Mouse (Mus musculus) embryonic facial prominence, embryonic 10.5 days (tissue): ENCODE measurements around the gene Bag6. TPM values are rescaled to one million over a fixed set of nuclear protein-coding genes. Genes with fewer than 3 reads are reported as not detected.
A peak's percentile ranks its signal among the peaks of the same experiment; 100 is the strongest.

ENCODE experiments used
- DNase-seq: peaks from one replicate; pipeline ENCODE4 v3.0.0-alpha.2; 2017; ENCODE audit warnings: low spot score
- H3K27ac ChIP-seq: fragments of 300-500 bp; sonication (generic); replicated peaks from 2 replicates; pipeline ENCODE4 v1.5.1; 2016; ENCODE audit warnings: mild to moderate bottlenecking
- H3K27me3 ChIP-seq: fragments of 300-500 bp; sonication (generic); replicated peaks from 2 replicates; pipeline ENCODE4 v1.6.1; 2016; ENCODE audit warnings: low read depth, mild to moderate bottlenecking; ENCODE audit not compliant: poor library complexity, severe bottlenecking
- H3K36me3 ChIP-seq: fragments of 300-500 bp; sonication (generic); replicated peaks from 2 replicates; pipeline ENCODE4 v1.6.1; 2016; ENCODE audit warnings: mild to moderate bottlenecking, moderate library complexity
- H3K4me1 ChIP-seq: fragments of 300-500 bp; sonication (generic); 2 replicates; pipeline ENCODE4 v1.6.1; 2016
- H3K4me3 ChIP-seq: fragments of 300-500 bp; sonication (generic); 2 replicates; pipeline ENCODE4 v1.5.1; 2016; ENCODE audit warnings: mild to moderate bottlenecking, moderate library complexity
- H3K9me3 ChIP-seq: fragments of 300-500 bp; sonication (generic); 2 replicates; pipeline ENCODE4 v1.6.1; 2016; ENCODE audit warnings: mild to moderate bottlenecking
- WGBS: fragments of 180-500 bp; shearing (Covaris S2); methylation state at CpG from one replicate; pipeline ENCODE4 v1.1.7; 2016; 5-methylcytosine and 5-hydroxymethylcytosine counted together
- polyA plus RNA-seq: library from polyadenylated mRNA; unstranded; fragments of >200 nt; fragmentation: Nextera tagmentation; extraction: Ambion mirVana; gene quantifications from 2 replicates; pipeline ENCODE4 v1.2.1, GENCODE M21; 2016

Gene Bag6
- polyA plus RNA-seq = 73.8 and 77.8 TPM in 2 replicates

DNA sequence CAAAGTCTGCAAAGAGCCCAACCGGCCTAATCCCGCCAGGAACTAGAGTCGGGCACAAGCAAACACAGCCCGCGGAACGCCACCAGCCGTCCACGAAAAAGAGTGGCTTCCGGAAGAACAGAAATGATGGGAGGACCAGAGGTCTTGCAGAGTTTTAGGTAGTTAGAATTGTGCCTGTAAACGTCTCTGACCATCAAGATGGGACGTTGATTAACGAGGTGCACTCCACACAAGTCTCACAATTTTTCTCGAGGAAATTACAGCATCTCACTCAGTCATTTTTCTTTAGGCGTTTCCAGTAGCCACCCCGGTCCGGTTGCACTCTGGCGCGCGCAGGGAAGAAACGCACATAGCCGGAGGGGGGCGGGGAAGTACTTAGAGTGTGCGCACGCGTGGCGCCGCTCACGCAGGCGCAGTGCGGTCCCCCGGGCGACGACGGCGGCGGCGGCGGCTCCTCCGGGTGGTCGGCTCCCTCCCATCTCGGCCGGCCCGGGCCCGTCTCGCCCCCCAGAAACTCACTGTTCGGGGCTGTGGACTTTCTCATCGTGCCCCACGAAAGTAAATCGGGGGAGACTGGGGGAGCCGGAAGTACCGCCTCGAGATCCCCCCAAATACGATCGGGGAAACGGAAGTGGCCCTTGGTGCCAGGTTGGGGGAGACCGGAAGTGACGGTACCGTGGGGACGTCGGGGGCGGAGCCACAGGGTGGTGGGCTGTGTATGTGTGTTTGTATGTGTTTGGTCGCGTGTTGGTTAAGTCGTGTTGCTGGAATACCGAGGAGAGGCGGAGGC lies at the start of gene Bag6:
Gene Bag6 (plus strand): TSS at position 378 of the 790 bp plus-strand sequence.
- H3K36me3 ChIP-seq = peaks cover 39% of the 10 kb centered on the region
- peak within 1 kb of the TSS; percentile 89 for H3K4me3 ChIP-seq
- under 1% methylated on average over 66 of the region's 66 CpGs for WGBS
- peak within 1 kb of the TSS; percentile 99 for H3K27ac ChIP-seq
- peaks cover 16% of the 10 kb centered on the region for H3K4me1 ChIP-seq
- H3K27me3 ChIP-seq = no peaks in the 10 kb centered on the region
- peak; percentile 94 for DNase-seq
- H3K9me3 ChIP-seq = no peaks in the 10 kb centered on the region

DNA sequence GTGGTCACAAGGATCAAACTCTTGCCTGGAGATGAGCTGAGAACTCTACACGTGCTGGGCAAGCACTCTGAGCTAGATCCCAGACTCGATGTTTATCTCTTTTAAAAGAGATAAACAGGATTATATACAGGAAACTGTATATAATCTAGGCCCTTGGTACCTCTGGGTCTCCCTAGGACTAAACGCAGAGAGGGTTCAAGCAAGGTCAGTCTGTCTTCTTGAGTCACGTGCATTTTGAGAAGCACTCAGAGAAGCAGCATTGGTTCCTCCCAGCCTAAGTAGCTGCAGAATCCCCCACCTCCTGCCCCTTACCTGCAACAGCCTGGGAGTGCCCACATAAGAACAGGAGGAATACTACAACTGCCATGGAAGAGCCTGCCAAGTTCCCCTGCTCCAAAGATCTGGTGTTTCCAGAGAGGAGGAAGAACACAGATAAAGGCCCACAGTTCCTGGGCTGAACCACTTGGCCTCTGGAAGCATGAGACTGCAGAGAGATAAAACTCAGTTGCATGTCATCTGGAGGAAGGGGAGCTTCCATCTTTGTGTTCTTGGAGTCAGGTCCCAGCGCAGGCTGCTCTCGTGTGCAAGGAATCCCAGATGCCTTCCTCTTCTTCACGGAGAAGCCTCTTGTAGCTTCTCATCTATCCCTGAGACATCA lies 49.6 kb upstream of the Bag6 start, which contains the start of gene Ly6g6f:
Gene Ly6g6f (minus strand): TSS at position 403 of the 658 bp plus-strand sequence.
- DNase-seq = no peak
- no peaks in the 10 kb centered on the region for H3K9me3 ChIP-seq
- H3K4me3 ChIP-seq = no peak within 1 kb of the TSS
- peaks cover 4% of the 10 kb centered on the region; the same call in 1 of the 2 replicates for H3K27me3 ChIP-seq
- H3K4me1 ChIP-seq = peaks cover 11% of the 10 kb centered on the region
- no peaks in the 10 kb centered on the region for H3K36me3 ChIP-seq
- WGBS = 80% methylated on average over 7 of the region's 7 CpGs
- no peak within 1 kb of the TSS for H3K27ac ChIP-seq

DNA sequence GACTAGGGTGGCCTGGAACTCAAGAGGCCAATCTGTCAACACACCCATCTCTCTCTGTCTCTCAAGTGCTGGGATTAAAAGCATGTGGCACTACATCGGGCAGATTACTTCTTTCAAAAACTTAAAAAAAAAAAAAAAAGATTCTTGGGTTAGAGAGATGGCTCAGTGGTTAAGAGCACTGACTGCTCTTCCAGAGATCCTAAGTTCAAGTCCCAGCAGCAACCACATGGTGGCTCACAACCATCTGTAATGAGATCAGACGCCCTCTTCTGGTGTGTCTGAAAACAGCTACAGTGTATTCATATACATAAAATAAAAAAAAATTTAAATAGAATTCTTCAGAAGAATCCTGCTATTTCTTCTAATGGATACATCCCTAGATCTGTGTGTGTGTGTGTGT lies 46.8 kb upstream of the Bag6 start:
- DNase-seq = no peak
- Histone ChIP-seq H3K4me1 (peaks cover 17% of the 10 kb centered on the region), H3K4me3 (no peak overlapping the region), H3K27ac (no peak overlapping the region), H3K27me3 (no peaks in the 10 kb centered on the region), H3K9me3 (no peaks in the 10 kb centered on the region), H3K36me3 (peaks cover 20% of the 10 kb centered on the region)
- WGBS = 53% methylated on average over 2 of the region's 2 CpGs

DNA sequence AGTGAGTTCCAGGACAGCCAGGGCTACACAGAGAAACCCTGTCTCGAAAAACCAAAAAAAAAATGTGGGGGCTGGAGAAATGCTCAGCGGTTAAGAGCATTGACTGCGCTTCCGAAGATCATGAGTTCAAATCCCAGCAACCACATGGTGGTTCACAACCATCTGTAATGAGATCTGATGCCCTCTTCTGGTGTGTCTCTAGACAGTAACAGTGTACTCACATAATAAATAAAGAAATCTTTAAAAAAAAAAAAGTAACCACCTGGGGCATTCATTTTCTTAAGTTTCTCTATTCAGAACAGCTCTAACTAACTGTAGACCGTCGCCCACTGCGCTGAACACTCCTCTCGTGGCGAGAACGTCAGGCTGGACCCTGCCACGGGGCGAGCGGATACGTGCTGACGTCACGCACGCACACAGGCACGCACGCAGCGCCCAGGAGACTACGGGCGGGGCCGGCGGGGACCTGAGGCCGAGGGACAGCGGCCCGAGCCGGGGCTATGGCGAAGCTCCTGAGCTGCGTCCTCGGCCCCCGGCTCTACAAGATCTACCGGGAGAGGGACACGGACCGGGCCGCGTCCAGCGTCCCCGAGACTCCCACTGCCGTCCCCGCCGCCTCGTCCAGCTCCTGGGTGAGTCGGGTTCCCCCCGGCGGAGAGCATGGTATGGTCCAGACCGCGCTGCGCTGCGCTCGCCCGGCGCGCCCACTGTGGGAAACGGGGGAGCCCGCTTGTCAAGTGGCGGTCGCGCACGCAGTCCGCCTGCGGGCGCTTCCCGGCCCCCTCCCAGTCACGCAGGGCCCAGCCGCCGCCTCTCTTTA lies 45.9 kb upstream of the Bag6 start, which contains the start of gene Abhd16a:
Gene Abhd16a (plus strand): TSS at position 439 of the 820 bp plus-strand sequence.
- Histone ChIP-seq H3K27me3 (no peaks in the 10 kb centered on the region), H3K27ac (peak within 1 kb of the TSS; percentile 99), H3K4me3 (peak within 1 kb of the TSS; percentile 83), H3K36me3 (peaks cover 28% of the 10 kb centered on the region), H3K4me1 (peaks cover 17% of the 10 kb centered on the region), H3K9me3 (no peaks in the 10 kb centered on the region)
- 3% methylated on average over 67 of the region's 67 CpGs for WGBS
- DNase-seq = peak; percentile 95

DNA sequence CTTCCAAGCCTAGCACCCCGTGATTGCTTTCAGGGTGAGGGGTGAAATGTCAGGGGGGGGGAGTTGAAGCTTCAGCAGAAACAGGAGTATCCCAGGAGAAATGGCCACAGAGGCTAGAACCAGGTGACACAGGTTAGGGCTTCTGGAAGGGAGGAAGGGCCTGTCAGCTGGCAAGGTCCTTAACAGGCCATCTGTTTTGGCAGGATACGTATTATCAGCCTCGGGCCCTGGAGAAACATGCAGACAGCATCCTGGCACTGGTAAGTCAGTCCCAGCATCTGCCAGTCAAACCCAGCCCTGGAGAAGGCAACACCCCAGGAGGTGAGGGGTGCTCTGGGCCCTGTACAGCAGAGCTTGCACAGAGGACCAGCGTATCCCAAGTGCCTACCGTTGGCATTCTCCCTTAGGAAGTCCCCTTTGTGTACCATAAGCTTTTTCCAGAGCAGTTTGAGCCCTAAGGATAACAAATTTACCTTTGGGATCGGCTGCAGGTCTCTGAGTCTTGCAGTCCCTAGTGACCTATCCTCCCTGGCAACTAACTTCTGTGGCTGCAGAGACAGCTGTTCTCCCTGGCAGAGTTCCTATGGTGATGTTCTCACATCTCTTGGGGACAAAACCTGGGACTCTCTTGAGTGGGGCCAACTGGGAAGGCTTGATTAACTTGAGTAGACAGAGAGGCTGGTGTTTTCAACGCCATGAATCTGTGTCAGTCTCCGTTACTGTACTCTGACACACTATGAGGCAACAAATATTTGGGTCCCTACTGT lies 44.6 kb upstream of the Bag6 start:
- no peak for DNase-seq
- Histone ChIP-seq H3K27ac (0 out of 2 replicates have a peak overlapping the region, but pooled peaks have one; percentile 24), H3K9me3 (no peaks in the 10 kb centered on the region), H3K36me3 (peaks cover 41% of the 10 kb centered on the region), H3K4me1 (peaks cover 17% of the 10 kb centered on the region), H3K27me3 (no peaks in the 10 kb centered on the region), H3K4me3 (peak overlapping the region; percentile 83)
- 76% methylated on average over 8 of the region's 8 CpGs for WGBS

DNA sequence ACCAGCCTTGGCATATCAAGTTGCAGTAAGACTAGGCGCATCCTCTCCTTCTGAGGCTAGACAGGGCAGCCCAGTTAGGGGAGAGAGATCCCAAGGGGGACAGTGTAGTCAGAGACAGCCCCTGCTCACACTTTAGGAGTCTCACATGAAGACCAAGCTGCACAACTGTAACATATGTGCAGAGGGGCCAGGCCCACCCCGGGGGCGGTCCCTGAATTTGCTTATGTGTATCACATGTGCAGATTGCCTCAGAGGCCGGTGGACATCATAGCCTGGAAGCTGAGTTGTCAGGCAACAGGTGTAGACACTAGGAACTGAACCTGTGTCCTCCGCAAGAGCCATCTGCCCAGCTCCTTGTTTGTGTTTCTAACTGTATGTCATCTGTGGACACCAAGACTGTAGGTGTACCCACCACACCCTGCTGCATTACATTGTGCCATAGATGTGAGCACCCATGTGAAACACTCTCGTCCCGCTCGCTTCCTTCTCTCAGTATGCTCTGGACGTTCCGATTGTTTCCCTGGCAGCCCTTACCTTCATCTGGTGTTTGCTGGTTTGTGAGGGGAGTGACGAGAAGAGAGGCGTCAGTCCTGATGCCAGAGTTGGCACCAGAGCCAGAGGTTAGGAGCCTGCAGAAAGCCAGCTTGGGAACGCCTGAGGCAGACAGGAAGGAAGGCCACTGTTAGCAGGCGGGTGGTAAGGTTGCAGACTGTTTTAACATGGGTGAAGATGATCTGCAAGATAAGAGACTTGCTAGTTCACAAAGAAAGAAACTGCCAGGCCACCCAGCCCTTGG lies 42.4 kb upstream of the Bag6 start:
- Histone ChIP-seq H3K27me3 (no peaks in the 10 kb centered on the region), H3K9me3 (no peaks in the 10 kb centered on the region), H3K4me3 (no peak overlapping the region; the same call in 1 of the 2 replicates), H3K27ac (no peak overlapping the region), H3K4me1 (peaks cover 17% of the 10 kb centered on the region), H3K36me3 (peaks cover 63% of the 10 kb centered on the region)
- DNase-seq = no peak
- WGBS = 86% methylated on average over 14 of the region's 14 CpGs

DNA sequence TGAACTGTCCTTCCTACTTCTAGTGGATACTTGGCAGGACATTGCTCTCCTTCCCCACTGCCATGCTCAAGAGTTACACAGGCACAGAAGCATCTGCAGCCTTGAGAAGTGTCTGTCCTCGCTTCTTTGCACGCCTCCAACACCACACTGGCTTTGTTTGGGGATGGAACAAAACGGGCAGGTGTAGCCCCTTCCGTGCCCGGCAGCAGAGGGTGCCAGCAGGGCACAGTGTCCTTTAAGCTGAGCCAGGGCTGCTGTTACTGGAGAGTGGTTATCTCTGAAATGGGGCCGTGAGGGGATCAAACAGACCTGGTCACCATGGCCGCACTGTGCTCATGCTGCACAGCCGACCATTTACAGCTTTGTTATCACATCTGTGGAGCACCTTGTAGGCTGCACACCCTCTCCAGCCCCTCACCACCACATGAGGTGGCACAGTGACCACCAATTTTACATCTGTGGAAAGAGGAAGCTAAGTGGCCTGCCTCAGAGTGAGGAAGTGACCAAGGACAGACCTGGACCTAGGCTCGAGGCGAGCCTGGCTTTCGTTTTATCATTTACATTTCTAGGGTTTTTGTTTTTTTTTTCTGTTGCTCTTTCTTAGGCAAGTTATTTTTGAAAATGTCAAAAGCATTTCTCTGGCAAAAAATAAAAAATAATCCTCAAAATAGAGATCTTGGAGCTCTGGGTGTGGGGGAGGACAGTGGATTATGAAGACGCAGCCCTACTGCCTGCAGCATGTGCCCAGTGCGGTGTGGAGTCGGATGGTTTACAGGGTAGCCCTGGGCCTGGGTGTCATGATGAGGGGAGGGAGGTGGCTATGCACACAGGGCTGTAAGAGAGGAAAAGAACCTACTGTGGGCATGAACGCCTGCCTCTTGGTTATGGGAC lies 40.3 kb upstream of the Bag6 start:
- WGBS = 92% methylated on average over 15 of the region's 15 CpGs
- DNase-seq = no peak
- peak overlapping the region; percentile 16; the same call in 1 of the 2 replicates for H3K4me3 ChIP-seq
- peaks cover 83% of the 10 kb centered on the region for H3K36me3 ChIP-seq
- no peaks in the 10 kb centered on the region for H3K9me3 ChIP-seq
- H3K27me3 ChIP-seq = no peaks in the 10 kb centered on the region
- no peak overlapping the region for H3K27ac ChIP-seq
- H3K4me1 ChIP-seq = peaks cover 12% of the 10 kb centered on the region

DNA sequence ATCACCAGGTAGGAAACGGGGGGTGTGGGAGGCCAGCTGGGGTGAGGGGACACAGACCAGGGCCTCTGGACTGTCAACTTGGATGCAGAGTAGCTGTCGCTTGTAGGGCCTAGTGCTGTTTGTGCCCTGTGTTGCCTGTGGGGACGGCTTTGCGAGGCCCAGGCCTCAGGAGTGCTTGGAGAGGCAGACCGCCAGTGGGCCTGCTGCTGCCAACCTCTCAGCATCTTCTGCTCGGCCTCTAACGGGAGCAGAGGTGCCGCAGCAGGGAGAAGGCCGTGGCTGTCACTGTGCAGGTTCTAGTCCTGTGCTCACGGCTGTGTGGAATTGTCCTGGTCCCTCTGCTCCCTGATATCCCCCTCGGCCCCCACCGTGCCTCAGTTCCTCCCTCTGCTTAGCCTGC lies 38.4 kb upstream of the Bag6 start:
- H3K27ac ChIP-seq = no peak overlapping the region; the same call in 1 of the 2 replicates
- no peak for DNase-seq
- WGBS = 84% methylated on average over 12 of the region's 12 CpGs
- H3K9me3 ChIP-seq = no peaks in the 10 kb centered on the region
- H3K27me3 ChIP-seq = no peaks in the 10 kb centered on the region
- H3K36me3 ChIP-seq = peaks cover 97% of the 10 kb centered on the region
- no peak overlapping the region for H3K4me3 ChIP-seq
- H3K4me1 ChIP-seq = no peaks in the 10 kb centered on the region; the same call in 1 of the 2 replicates

DNA sequence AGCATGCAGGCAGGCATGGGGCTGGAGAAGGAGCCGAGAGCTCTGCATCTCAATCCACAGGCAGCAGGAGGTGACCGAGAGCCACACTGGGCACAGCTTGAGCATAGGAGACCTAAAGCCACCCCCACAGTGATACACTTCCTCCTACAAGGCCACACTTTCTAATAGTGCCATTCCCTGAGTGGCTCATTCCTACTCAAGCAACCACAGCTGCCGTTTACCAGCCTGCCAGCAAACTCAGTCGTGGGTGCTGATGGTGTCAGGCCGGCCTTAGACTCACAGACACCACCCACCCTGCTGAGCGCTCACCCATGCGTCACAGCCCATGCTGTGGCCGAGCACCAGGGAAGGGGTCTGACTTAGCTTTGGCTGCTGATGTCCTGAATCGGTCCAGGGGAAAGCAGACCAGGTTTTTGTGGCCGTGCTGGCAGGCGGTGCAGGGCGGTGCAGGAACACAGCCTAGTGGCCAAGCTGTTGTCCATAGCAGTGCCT lies 37.8 kb upstream of the Bag6 start:
- H3K4me3 ChIP-seq = no peak overlapping the region
- 81% methylated on average over 12 of the region's 12 CpGs for WGBS
- H3K9me3 ChIP-seq = no peaks in the 10 kb centered on the region
- H3K27me3 ChIP-seq = no peaks in the 10 kb centered on the region
- no peaks in the 10 kb centered on the region; the same call in 1 of the 2 replicates for H3K4me1 ChIP-seq
- H3K27ac ChIP-seq = no peak overlapping the region
- DNase-seq = no peak
- H3K36me3 ChIP-seq = peaks cover 97% of the 10 kb centered on the region

DNA sequence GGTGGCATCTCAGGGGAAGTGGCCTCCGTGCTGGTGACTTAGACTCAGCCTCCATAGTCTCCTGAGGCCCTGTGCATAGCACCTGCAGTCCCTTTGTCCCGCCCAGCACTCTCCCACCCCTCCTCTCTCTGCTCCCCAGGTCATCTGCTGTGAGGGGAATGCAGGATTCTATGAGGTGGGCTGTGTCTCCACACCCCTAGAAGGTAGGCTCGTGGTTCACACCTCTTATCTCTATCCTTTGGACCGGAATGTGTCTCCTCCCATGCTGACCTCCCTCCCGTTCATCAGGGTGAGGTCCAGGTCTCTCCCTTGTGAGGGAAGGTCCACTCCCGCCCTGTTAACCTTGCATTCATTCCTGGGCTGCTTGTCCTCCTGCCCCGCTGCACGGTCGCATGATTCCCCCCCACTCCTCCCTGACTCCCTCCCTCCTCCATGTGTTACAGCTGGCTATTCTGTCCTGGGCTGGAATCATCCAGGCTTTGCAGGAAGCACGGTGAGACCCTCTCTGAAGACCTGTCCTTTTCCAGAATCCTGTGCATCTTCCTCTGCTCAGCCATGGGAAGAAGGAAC lies 34.7 kb upstream of the Bag6 start:
- no peak overlapping the region for H3K27ac ChIP-seq
- H3K36me3 ChIP-seq = peaks cover 89% of the 10 kb centered on the region
- peaks cover 5% of the 10 kb centered on the region; the same call in 1 of the 2 replicates for H3K4me1 ChIP-seq
- 84% methylated on average over 10 of the region's 10 CpGs for WGBS
- DNase-seq = no peak
- no peak overlapping the region for H3K4me3 ChIP-seq
- H3K9me3 ChIP-seq = no peaks in the 10 kb centered on the region
- H3K27me3 ChIP-seq = no peaks in the 10 kb centered on the region
